Mouse (Mus musculus) thymus, postnatal 4 days (tissue): ENCODE measurements around the gene Htra2.

ENCODE experiments used
- DNase-seq: peaks from one replicate; pipeline ENCODE4 v3.0.0; 2021

Gene Htra2

GRCm38 (mm10) chr6:83003082-83003481 lies 52.0 kb downstream of the Htra2 start:
- no peak for DNase-seq
